Mouse (Mus musculus) right cerebral cortex, postnatal 4 days (tissue): ENCODE measurements around the gene Pjvk.
"Not testable (repeated sequence)": the region's sequence is repeated elsewhere in the genome, so short reads cannot be mapped to it uniquely, and the experiment has no call there.

Experiments used
- DNase-seq: peaks from one replicate; pipeline ENCODE4 v3.0.0-alpha.2; 2022

The Pjvk gene

DNA sequence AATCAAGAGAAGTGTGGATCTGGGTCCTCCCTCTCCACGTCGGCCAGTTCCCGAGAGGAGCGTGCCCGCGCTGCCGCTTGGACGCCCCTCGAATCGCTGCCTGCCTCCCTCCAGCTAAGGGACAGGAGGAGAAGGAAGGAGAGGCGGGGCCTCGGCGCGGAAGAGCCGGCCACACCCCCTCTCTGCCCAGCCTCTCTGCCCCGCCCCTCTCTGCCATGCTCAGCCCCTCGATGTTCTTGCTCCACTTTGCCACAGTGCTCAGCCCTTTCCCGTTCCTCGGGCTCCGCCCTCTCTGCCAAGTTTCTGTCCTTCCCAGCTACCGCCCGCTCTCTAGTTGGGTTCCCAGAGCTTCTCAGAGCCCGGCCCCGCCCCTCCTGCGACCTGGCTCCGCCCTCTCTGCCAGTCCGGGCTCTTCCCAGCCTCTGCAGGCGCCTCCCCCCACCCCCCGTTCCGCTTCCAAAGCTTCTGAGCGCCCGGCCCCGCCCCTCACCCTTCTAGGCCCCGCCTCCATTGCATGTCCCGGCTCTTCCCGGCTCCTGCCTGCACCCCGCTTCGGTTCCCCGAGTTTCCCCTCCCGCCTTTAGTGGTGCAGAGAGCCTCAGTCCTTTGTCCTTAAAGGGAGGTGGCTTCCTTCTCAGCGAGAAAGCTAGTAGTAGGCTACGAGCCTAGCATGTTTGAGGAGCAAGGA, at the start of gene Pjvk, which contains the start of gene Prkra:
Gene Pjvk, plus strand, starts transcription at position 594 of the 688 bp plus-strand sequence.
Gene Prkra, minus strand, starts transcription at position 133 of the 688 bp plus-strand sequence.
- peak; percentile 99 for DNase-seq

DNA sequence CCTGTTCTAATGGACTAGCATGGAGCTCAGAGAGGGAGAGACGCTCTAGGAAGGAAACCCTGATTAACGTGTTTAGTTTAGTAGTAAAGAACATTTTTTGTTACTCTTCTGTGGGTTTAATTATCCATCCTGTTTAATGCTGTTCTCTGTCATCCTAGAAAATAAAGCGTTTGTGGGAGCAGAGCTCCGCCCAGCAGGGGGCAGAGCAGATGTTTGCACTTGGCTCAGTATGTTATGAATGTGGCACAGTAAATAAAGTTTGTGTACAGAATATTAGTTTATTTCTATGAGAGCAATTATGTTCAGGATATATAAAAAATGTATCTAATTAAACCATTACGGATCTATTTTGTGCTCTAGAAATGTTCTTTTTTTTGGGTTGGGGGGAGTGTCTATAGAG, 49.1 kb upstream of the Pjvk start:
- DNase-seq, result peak; percentile 21

DNA sequence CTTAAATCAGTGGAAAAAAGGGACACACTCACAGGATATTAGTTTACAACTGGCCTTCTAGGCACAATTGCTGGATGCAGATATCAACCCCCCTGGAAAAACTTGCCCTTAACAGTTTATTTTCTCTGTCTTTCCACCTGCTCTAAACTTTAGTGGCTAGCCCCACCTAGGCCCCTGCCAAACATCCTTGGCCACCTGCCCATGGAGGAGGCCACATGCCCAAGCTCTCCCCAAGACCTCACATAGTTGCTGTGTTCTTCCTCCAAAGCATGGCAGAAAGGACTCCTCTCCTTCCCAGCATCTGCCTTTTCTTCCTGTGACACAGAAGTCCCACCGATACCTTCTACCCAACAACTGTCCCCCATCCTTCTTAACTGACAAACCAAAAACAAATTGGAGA, 46.0 kb upstream of the Pjvk start:
- DNase-seq, result no peak

DNA sequence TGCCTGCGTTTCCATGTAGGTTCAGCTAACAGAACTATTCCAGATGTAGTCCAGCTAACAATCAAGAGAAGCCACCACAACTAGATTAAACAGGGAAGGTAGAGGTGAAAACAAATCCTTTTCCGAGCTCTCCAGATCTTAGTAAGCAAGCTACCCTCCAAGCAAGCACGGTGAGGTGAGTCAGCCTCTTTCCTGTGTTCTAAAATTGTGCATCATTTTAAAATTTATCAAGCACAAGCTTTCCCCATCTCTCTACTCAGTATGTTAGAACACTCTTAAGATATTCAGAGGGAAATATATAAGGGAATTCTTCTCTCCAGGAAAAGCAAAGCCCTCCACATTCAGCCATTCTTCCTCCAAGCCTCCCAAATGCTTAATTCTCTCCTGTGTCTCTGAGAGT, 41.6 kb upstream of the Pjvk start:
- no peak for DNase-seq

DNA sequence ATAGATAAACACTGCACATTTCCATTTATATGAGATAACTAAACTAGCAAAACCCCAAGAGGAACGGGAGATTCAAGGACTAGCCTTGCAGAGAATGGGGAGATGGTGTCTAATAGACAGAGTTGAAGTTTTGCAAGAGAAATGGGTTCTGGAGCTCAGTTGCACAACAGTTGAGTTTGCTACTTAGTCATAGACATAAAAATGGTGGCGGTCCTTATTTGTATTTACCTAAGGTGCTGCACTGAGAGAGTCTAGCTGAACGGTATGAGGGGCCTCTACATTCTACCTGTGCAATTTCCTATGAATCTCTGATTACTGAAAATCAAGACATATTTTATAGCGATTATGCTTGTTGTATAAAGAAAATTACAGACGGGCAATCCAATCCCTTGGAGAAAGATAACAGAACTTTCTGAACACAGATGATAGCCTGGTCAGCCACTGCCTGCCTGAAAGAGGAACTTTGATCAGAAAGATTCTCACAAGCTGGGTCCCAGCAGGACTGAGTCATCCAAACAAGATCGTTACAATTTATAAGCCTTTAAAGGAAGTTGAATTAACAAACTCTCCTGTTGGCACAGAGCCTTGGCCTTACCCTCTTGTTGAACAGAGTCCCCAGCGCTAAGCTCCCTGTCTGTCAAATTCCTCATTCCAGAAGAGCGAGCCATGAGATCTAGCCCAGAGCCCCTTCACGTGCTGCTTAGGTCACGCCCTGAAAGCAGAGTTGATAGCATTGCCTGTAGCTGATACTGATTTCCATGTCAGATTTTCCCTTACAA, 37.8 kb upstream of the Pjvk start:
- no peak for DNase-seq

DNA sequence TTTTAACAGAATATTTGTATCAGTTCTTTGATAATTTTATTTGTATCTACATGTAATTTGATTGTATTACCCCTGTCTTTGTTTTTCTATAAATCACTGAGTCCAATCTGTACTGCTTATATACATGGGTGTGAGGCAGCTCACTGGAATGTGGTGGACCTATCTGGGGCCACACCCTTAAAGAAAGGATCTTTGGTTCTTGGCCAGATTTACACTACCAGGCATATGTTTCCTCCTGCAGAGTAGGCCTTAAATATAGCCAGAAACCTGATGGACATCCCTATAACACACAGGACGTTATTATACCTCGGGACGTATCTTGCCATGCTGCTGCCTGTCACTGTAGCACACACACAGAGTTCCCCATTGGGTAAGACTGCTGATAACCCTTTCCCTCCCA, 36.3 kb upstream of the Pjvk start:
- DNase-seq, result no peak

DNA sequence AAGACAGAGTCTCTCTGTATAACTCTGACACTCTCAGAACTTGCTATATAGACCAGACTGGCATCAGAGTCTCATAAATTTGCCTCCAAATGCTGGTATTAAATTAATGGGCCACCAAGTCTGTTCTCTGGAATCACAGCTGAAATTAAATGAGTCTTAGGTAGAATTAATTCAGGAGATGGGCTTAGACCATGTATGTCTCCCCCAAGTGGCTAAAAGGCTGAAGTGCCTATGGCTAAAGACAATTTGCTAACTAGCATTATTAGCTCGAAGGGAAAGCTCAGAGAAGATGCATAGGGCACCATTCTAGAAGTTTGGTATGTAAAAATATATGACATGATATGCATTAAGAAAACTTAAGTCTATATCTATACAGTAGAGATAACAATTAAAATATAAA, 30.2 kb upstream of the Pjvk start:
- peak; percentile 23 for DNase-seq

DNA sequence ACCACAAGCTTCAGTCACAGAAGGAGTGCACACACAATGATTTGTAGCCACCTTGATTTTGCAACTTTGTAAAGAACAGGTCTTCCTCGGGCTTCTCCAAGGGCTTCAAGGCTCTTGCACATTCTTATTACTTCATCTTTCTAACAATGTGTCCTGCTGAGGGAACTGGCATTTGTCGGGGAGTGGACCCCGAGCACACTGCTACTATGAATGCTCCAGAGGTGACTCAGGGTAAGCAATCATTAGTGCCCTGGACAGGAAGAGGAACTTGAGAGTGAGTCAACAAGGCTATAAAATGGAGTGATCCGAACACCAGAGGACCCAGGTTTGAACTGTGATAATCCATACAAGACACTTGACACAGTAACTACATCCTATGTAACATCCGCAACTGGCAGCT, 28.1 kb upstream of the Pjvk start:
- no peak for DNase-seq

DNA sequence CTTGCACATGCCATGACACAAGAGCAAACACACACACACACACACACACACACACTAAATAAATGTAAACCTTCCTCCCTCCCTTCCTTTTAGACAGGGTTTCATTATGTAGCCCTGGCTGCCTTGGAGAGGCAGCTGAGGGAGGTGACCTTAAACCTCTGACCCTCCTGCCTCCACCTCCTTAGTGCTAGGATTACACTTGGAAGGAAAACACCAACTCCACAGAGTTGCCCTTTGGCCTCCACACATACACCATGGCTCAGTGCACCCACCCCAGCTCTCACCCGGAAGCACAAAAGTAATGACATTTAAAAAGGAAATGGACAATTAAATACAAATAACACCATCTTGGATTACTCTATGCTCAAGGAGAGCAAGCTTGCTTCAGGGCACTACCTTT, 26.6 kb upstream of the Pjvk start:
- DNase-seq, result no peak

DNA sequence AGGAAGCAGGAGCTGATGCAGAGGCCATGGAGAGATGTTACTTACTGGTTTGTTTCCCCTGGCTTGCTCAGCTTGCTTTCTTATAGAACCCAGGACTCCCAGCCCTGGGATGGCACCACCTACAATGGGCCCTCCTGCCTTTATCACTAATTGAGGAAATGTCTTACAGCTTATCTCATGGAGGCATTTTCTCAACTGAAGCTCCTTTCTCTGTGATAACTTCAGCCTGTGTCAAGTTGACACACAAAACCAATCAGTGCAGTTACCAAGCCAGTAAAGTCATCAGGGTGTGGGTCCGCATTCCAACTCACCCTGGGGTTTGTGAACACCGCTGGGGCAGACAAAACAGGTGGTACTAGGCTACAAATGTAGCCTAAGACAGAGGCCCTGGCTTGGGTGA, 26.0 kb upstream of the Pjvk start:
- not testable (repeated sequence) for DNase-seq

DNA sequence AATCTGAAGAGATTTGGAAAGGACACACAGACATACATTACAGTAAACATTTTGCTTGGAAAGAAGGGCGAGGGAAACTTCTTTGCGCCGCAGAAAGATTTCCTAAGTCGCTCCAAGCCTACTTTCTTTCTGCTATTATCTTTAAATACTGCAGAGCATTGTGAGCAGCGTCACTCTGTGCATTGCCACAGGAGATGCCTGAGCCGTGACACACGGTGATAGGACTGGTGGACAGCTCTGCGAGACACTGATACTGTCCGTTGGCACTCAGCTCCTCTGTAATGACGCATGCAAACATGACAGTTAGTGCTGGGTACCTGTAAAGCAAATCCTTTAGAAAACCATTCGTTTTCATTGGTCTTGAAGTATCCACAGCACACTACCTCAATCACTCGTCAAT, 18.0 kb upstream of the Pjvk start:
- no peak for DNase-seq

DNA sequence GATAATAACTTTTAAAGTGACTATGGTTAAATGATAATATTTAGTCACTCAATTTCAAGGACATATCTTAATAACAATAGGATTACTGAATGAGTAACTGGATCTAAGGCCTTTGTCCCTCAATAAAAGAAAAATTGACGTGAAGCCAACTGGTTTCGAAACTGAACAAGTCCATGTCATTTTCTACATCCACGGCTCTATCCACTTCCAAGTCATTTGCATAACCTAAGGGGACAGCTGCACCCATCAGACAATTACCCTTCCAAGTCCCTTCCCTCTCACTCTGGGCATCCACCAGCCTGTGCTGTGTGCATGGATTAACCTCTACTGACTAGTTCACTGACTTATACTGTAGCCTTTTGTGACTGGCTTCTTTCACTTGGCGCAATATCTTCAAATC, 16.7 kb upstream of the Pjvk start:
- no peak for DNase-seq

DNA sequence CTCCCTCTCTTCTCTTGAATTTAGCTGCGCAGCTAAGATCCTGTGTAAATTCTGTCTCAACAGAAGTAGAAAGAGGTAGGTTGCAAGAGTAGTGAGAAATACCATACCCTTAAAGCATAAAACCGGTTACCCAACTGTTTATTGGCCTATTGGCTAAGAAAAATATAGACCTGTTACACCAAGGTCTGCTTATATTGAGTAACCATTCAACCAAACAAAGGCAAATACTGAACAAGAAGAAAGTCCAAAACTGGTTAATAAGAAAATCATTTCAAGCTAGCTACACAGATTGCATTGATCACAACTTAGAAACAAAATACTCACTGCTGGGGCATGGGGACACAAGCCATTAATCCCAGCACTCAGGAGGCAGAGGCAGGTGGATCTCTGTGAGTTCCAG, 8.6 kb upstream of the Pjvk start:
- no peak for DNase-seq

DNA sequence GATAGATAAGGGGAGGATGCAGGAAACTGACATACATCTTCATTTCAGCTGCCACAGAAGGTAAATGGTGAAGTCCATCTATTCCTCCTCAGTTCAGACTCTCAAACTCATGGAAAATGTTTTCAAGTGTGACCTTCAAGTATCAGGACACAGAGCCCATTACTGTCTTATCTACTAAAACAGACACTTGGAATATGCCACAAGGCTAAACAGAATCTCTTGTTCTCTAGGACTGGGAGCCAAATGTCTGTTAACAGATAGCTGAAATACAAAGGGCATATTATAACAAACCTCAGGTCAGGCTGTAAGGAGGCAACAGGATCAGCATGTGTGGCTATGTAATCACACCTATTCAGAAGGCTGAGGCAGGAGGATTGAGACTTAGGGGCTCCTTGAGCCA, 4.5 kb upstream of the Pjvk start:
- no peak for DNase-seq

DNA sequence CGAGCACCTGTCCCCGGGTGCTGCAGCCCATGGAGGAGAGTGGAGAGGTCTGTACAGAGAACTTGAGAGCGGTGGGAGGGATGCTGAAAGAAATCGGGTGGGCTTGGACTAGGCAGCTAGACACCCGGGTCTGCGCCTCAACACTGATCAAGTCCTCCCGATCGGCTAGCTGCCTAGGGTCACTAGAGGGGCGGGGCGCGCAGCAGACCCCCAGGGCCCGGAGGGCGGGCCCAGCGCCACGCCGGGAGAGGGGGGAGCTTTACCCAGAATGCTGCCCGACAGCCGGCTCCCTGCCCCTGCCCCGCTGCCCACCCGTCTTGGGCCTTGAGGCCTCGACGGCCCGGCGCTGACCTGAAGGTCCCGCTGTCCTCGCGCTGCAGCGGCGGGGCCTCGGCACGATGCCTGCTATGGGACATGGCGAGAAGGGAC, 821 bp upstream of the Pjvk start:
- DNase-seq, result no peak

DNA sequence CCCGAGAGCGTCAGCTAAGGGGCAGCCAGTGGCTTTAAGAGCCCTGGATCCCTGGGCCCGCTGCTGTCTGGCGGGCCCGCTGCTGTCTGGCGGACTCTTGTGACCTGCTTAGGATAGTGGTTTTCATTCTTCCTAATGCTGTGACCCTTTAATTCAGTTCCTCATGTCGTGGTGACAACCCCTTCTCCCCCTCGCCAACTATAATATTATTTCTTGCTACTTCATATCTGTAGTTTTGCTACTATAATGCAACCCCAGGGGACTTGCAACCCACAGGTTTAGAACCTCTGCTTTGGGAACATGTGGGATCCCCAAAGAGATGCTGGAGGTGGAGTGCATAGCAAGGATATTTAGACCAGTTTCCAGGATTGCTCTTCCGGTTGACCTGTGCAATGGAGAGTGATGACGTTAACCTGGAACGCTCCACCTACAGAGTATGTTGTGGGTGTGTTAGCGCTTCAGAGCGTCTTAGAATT, 428 bp downstream of the Pjvk start:
- peak; percentile 22 for DNase-seq

DNA sequence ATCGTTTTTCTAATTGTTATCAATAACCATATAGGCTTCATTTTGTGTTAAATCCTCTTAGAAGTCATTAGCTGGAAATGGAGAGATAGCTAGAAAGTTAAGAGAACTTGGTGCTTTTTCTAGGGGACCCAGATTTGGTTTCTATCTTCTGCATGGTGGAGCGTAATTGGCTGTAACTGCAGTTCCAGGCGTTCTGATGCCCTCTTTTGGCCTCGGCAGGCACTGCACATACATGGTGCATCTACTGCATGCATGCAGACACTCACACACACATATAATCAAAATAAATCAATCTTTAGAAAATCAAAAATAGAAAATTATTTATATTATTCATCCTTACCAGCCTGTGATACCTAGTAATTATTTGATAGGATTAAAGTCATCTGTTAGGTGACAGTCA, 4.8 kb downstream of the Pjvk start:
- DNase-seq, result no peak

DNA sequence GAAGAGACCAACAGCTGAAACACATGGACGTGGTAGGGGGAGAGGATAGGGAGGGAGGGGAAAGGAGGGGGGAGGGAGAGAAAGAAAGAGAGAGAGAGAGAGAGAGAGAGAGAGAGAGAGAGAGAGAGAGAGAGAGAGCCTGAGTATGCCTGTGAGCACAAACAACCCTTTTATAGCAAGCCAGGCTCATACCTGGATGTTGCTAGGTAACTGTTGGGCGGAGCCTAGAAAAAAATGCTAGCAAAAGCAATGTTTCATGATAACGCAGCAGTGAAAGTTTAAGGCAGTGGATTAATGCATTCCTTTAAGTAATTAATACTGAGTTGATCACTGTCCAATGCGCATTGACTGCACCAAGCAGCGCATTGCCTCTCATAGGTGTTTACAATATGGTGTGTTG, 6.4 kb downstream of the Pjvk start:
- no peak for DNase-seq

DNA sequence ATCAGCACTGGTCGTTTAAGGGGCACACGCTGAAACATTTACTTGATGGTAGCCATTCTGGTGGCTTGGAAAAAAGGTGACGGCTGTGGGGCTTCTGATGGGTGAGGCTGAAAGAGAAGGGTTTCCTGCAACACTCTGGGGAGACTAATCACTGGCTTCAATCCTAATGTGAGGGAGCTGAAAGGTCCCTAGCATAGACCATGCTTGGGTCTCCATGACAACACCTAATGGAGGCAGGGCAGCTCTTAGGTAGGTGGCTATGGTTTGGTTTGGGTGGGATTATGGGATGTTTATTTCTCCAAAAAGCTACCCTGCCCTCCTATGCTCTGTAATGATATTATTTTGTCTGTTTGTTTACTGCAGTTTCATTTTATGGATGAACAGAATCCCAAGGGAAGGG, 7.2 kb downstream of the Pjvk start:
- no peak for DNase-seq

DNA sequence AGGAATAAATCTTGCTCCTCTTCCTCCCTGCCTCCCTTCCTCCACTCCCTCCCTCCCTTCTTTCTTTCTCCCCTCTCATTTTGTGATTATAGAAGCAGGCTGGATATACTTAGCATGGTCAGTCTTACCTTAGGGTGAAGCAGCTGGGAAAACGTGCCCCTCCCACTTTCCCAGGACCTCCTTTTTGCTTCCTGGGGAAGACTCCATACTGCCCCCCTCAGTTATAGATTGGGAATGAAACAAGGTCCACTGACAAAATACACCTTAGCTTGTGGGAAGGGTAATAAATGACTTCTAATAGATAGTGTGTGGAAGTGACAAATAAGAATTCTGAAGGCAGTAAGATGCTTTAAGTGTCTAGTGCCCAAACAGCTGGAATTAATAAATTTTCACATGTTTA, 7.7 kb downstream of the Pjvk start:
- DNase-seq, result no peak

DNA sequence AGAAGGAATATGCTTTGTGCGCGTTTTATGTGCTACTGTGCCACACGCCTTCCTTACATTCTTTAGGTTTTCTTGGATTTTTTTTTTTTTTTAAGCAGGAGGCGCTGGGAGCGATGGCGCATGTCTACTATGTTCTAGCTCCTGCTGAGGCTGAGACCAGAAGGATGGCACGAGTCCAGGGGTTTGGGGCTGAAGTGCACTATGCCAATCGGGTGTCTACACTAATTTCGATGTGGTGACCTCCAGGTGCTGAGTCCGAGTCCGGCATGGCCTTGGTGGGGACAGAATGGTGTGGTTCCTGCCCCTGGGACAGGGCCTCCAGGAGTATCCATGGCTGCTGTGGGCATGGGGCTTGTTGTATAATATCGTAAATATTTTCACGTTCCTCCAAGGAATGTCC, 10.3 kb downstream of the Pjvk start:
- no peak for DNase-seq

DNA sequence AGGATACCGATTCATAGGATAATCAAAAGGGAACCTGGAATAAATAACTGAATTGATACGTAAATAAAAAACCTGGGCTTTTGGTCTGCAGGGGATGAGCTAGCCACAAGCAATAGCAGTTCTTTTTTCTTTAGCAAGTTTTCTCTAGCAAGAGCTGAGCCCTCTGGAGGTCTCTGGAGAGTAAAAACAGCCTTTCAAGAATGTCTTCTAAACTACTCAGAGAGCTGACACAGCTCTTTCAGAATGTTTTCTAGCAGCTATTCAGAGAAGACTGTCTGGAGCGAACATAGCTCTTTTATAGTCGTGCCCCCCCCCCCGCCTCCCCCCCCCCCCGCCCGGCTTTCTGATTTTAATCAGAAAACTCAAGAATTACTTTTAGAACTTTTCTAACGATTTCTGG, 11.1 kb downstream of the Pjvk start:
- DNase-seq, result no peak

DNA sequence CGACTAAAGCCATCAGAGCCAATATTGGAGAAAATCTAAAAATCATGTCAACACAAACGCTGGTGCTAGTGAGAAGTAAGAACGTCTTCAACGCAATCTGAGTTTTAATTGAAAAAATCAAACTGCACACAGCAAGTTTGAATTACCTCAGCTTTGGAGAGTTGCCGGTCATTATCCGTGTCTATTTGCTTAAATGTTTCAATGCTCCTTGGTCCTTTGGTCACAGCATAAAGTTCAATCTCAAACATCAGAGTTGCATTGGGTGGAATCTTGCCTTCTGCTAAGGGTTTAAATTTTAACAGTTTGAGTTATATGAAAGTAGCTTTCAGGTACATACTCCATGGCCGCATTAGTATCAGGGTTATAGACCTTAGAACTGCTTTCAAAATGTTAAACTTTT, 17.3 kb downstream of the Pjvk start:
- no peak for DNase-seq

DNA sequence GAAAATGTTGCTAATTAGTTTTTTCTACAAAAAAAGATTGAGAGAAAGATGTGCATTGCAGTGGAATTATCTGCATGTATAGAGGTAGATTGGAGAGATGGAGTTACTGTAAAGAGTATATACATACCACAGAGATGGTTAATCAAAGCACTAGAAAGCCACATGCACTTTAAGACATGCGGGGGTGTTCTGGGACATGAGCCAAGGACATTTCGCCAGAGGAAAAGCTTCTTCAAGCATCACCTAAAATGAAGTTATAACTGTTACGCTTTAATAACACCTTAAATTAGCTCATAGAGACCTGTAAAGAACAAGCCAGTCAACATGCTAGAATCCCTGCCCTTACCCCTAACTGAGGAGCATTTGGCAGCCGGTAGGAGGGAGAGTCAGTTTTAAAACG, 18.9 kb downstream of the Pjvk start:
- no peak for DNase-seq

DNA sequence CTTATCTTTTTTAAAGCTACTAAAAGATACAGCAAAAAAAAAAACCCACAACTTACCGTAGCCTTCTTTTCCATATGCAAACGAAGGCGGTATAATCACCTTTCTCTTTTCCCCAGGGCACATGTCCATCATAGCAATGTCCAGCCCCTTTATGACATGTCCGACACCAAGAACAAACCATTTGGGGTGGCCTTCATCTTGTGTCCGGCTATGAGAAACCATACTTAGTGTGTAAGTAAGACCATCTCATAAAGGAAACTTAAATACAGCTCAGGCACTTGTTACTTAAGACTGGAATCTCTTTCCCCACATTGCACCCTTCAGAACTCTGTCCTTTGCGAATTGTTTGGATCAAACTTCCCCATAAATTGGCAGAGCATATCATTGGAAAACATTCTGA, 23.4 kb downstream of the Pjvk start:
- DNase-seq, result no peak
